In genomic region chr7:46453930-46454679, GRCm38 (mm10) we compare ENCODE assay signal across 11 mouse cellular contexts. TPM values are rescaled to one million over a fixed set of nuclear protein-coding genes. Genes with fewer than 3 reads are reported as not detected.
DNase-seq lines count a peak whose midpoint lies in the region; ATAC-seq and TF ChIP-seq lines count a peak whose summit lies in the region.
"Had no signal": no experiment of that assay in that cellular context is flagged by ENCODE, and none has a peak within 500 bp of the region (broad histone marks: within the 10 kb centered on the region; RNA-seq: fewer than 3 reads in every experiment).

No protein-coding gene starts in this region.

- H3K27ac ChIP-seq in layer of hippocampus, adult 2 months: peak overlapping the region; percentile 57
- no peak overlapping the region for H3K27ac ChIP-seq in embryonic facial prominence, embryonic 14.5 days (replicated peaks; ENCODE audit: low read depth, low read length)
- H3K27ac ChIP-seq: embryonic facial prominence, embryonic 13.5 days; lung, embryonic 15.5 days had no signal

- TF ChIP-seq CTCF in layer of hippocampus, adult 2 months (conservative IDR thresholded peaks at IDR 0.05): no peak

- peak in 1 of 2 experiments; percentile 40 for DNase-seq in layer of hippocampus, adult 2 months (ENCODE audit: low spot score in 2 of 2)
- DNase-seq in layer of hippocampus, adult 9-10 months (ENCODE audit: low spot score): no peak
- peak; percentile 19 for DNase-seq in embryonic facial prominence, embryonic 14.5 days (ENCODE audit: low spot score)
- peak; percentile 36 to 50 for DNase-seq in layer of hippocampus, postnatal 10 days (ENCODE audit: low spot score in 2 of 2)
- DNase-seq in retina, embryonic 14.5 days (ENCODE audit: low spot score): peak; percentile 69
- DNase-seq in thymus, postnatal 14 days: no peak
- no peak for DNase-seq in kidney, postnatal 10 days

- no peaks in the 10 kb centered on the region for H3K27me3 ChIP-seq in embryonic facial prominence, embryonic 14.5 days (replicated peaks; ENCODE audit: control insufficient read depth, insufficient read depth, low read length)
- H3K27me3 ChIP-seq: embryonic facial prominence, embryonic 13.5 days; lung, embryonic 15.5 days had no signal

- no peak overlapping the region for H3K9ac ChIP-seq in embryonic facial prominence, embryonic 14.5 days (ENCODE audit: low read depth, low read length)
- H3K9ac ChIP-seq: embryonic facial prominence, embryonic 13.5 days; lung, embryonic 15.5 days had no signal

- ATAC-seq in embryonic facial prominence, embryonic 14.5 days (ENCODE audit: low read depth): no peak
- no peak for ATAC-seq in granulocyte monocyte progenitor cell, adult 5-6 weeks (replicated peaks; ENCODE audit: poor library complexity, severe bottlenecking)

- no peak overlapping the region for H3K4me3 ChIP-seq in layer of hippocampus, adult 2 months
- H3K4me3 ChIP-seq in embryonic facial prominence, embryonic 14.5 days (ENCODE audit: low read depth, low read length): no peak overlapping the region
- H3K4me3 ChIP-seq: embryonic facial prominence, embryonic 13.5 days; lung, embryonic 15.5 days had no signal

- H3K4me2 ChIP-seq in embryonic facial prominence, embryonic 14.5 days (ENCODE audit: low read depth, low read length): no peak overlapping the region
- H3K4me2 ChIP-seq: embryonic facial prominence, embryonic 13.5 days; lung, embryonic 15.5 days had no signal

- H3K36me3 ChIP-seq in embryonic facial prominence, embryonic 14.5 days (ENCODE audit: control insufficient read depth, insufficient read depth, low read length): no peaks in the 10 kb centered on the region
- H3K36me3 ChIP-seq: embryonic facial prominence, embryonic 13.5 days; lung, embryonic 15.5 days had no signal

- 0 out of 2 replicates have a peak, but pooled peaks cover 7% of the 10 kb centered on the region for H3K9me3 ChIP-seq in embryonic facial prominence, embryonic 14.5 days (ENCODE audit: control insufficient read depth, low read length)
- H3K9me3 ChIP-seq: embryonic facial prominence, embryonic 13.5 days; lung, embryonic 15.5 days had no signal

- H3K4me1 ChIP-seq in embryonic facial prominence, embryonic 14.5 days (ENCODE audit: control insufficient read depth, insufficient read depth, low read length): no peaks in the 10 kb centered on the region
- H3K4me1 ChIP-seq: lung, embryonic 15.5 days had no signal

- WGBS in embryonic facial prominence, embryonic 14.5 days: 41% methylated on average over 10 of the region's 10 CpGs

RNA-seq across cellular contexts. Expression of gene Kcnc1, which starts 57.8 kb away (rescaled TPM):
- total RNA-seq in layer of hippocampus, adult 2 months (2021): 100 to 1,000 TPM; 120 TPM
- polyA plus RNA-seq in embryonic facial prominence, embryonic 14.5 days (2014; fragmentation: Nextera tagmentation; extraction: Ambion mirVana): 0.69 and 1.1 TPM in 2 replicates
- 10 to 100 TPM; 48.4 to 54.0 TPM for total RNA-seq in layer of hippocampus, postnatal 10 days (2021)
- total RNA-seq in granulocyte monocyte progenitor cell, adult 5-6 weeks (2014; fragmentation: Nextera tagmentation): 2.9 TPM in 1 of 2 replicates, not detected in the other
- 0.09 TPM in 1 of 2 replicates, not detected in the other for total RNA-seq in granulocyte monocyte progenitor cell, adult 5-6 weeks (2017)
- polyA plus RNA-seq: heart, embryonic 16.5 days had no signal

Comparison
In these comparisons a context has a peak if more than half of its experiments do, and no peak if none do; other contexts are left out.
1. DNase-seq: peak in embryonic facial prominence, embryonic 14.5 days (single experiment), layer of hippocampus, postnatal 10 days (2 of 2) and retina, embryonic 14.5 days (single experiment); none in layer of hippocampus, adult 9-10 months (single experiment), thymus, postnatal 14 days (single experiment) and kidney, postnatal 10 days (single experiment).
2. RNA of gene Kcnc1, which starts 57.8 kb away (total RNA-seq): 120 TPM in layer of hippocampus, adult 2 months and 48.4 to 54.0 TPM in layer of hippocampus, postnatal 10 days; 0.09 to 2.9 TPM in granulocyte monocyte progenitor cell, adult 5-6 weeks; every median in the first group is over 10 times any median in the second.